Mouse (Mus musculus): ENCODE measurements around the gene Ntn5. TPM values are rescaled to one million over a fixed set of nuclear protein-coding genes. Genes with fewer than 3 reads are reported as not detected.

Gene Ntn5
- polyA plus RNA-seq, 1 experiment from 2014 or later, result 0.80 TPM

Other genes with a start within 250 kb of the Ntn5 start
- gene Gys1, start 249.2 kb upstream of the Ntn5 start, polyA plus RNA-seq (2014; fragmentation: Nextera tagmentation; extraction: Ambion mirVana), result 36.0 and 36.2 TPM in 2 replicates
- gene Ruvbl2, start 245.9 kb upstream of the Ntn5 start, polyA plus RNA-seq (2014; fragmentation: Nextera tagmentation; extraction: Ambion mirVana), result 164 and 174 TPM in 2 replicates
- 4,654 and 4,671 TPM in 2 replicates for gene Ftl1, start 224.1 kb upstream of the Ntn5 start, polyA plus RNA-seq (2014; fragmentation: Nextera tagmentation; extraction: Ambion mirVana)
- gene Bax, start 217.1 kb upstream of the Ntn5 start, polyA plus RNA-seq (2014; fragmentation: Nextera tagmentation; extraction: Ambion mirVana), result 134 and 139 TPM in 2 replicates
- 1.8 and 2.3 TPM in 2 replicates for gene Tulp2, start 202.1 kb upstream of the Ntn5 start, polyA plus RNA-seq (2014; fragmentation: Nextera tagmentation; extraction: Ambion mirVana)
- gene Gm45808, start 197.2 kb upstream of the Ntn5 start, polyA plus RNA-seq (2014; fragmentation: Nextera tagmentation; extraction: Ambion mirVana), result not detected in 2 replicates
- 2.9 and 3.5 TPM in 2 replicates for gene Dhdh, start 195.2 kb upstream of the Ntn5 start, polyA plus RNA-seq (2014; fragmentation: Nextera tagmentation; extraction: Ambion mirVana)
- gene Nucb1, start 173.6 kb upstream of the Ntn5 start, polyA plus RNA-seq (2014; fragmentation: Nextera tagmentation; extraction: Ambion mirVana), result 192 and 204 TPM in 2 replicates
- 14.7 and 15.0 TPM in 2 replicates for gene Ppp1r15a, start 157.8 kb upstream of the Ntn5 start, polyA plus RNA-seq (2014; fragmentation: Nextera tagmentation; extraction: Ambion mirVana)
- gene Plekha4, start 157.7 kb upstream of the Ntn5 start, polyA plus RNA-seq (2014; fragmentation: Nextera tagmentation; extraction: Ambion mirVana), result 0.97 and 1.5 TPM in 2 replicates
- 2.3 and 2.5 TPM in 2 replicates for gene Hsd17b14, start 129.1 kb upstream of the Ntn5 start, polyA plus RNA-seq (2014; fragmentation: Nextera tagmentation; extraction: Ambion mirVana)
- 56.7 and 60.1 TPM in 2 replicates for gene Bcat2, start 113.9 kb upstream of the Ntn5 start, polyA plus RNA-seq (2014; fragmentation: Nextera tagmentation; extraction: Ambion mirVana)
- 0.19 and 0.58 TPM in 2 replicates for gene Fgf21, start 68.5 kb upstream of the Ntn5 start, polyA plus RNA-seq (2014; fragmentation: Nextera tagmentation; extraction: Ambion mirVana)
- gene Fut1, start 66.7 kb upstream of the Ntn5 start, polyA plus RNA-seq (2014; fragmentation: Nextera tagmentation; extraction: Ambion mirVana), result 0.65 and 0.70 TPM in 2 replicates
- 0.13 and 0.27 TPM in 2 replicates for gene Izumo1, start 62.2 kb upstream of the Ntn5 start, polyA plus RNA-seq (2014; fragmentation: Nextera tagmentation; extraction: Ambion mirVana)
- gene Rasip1, start 56.5 kb upstream of the Ntn5 start, polyA plus RNA-seq (2014; fragmentation: Nextera tagmentation; extraction: Ambion mirVana), result 7.7 and 9.1 TPM in 2 replicates
- gene Mamstr, start 44.0 kb upstream of the Ntn5 start, polyA plus RNA-seq (2014; fragmentation: Nextera tagmentation; extraction: Ambion mirVana), result 5.1 and 6.8 TPM in 2 replicates
- 7.9 and 8.3 TPM in 2 replicates for gene Fut2, start 17.6 kb upstream of the Ntn5 start, polyA plus RNA-seq (2014; fragmentation: Nextera tagmentation; extraction: Ambion mirVana)
- 4.8 and 6.0 TPM in 2 replicates for gene Sec1, start 10.4 kb downstream of the Ntn5 start, polyA plus RNA-seq (2014; fragmentation: Nextera tagmentation; extraction: Ambion mirVana)
- 7.3 and 8.2 TPM in 2 replicates for gene Car11, start 15.8 kb downstream of the Ntn5 start, polyA plus RNA-seq (2014; fragmentation: Nextera tagmentation; extraction: Ambion mirVana)
- 3.7 and 4.0 TPM in 2 replicates for gene Dbp, start 21.1 kb downstream of the Ntn5 start, polyA plus RNA-seq (2014; fragmentation: Nextera tagmentation; extraction: Ambion mirVana)
- gene Rpl18, start 31.4 kb downstream of the Ntn5 start, polyA plus RNA-seq (2014; fragmentation: Nextera tagmentation; extraction: Ambion mirVana), result 1,434 and 1,450 TPM in 2 replicates
- gene Sphk2, start 34.0 kb downstream of the Ntn5 start, polyA plus RNA-seq (2014; fragmentation: Nextera tagmentation; extraction: Ambion mirVana), result 27.3 and 28.1 TPM in 2 replicates
- 4.1 and 5.8 TPM in 2 replicates for gene Fam83e, start 37.2 kb downstream of the Ntn5 start, polyA plus RNA-seq (2014; fragmentation: Nextera tagmentation; extraction: Ambion mirVana)
- 0.45 TPM in 1 of 2 replicates, not detected in the other for gene Spaca4, start 41.8 kb downstream of the Ntn5 start, polyA plus RNA-seq (2014; fragmentation: Nextera tagmentation; extraction: Ambion mirVana)
- 1.5 and 1.9 TPM in 2 replicates for gene Lmtk3, start 99.7 kb downstream of the Ntn5 start, polyA plus RNA-seq (2014; fragmentation: Nextera tagmentation; extraction: Ambion mirVana)
- gene Sult2b1, start 100.6 kb downstream of the Ntn5 start, polyA plus RNA-seq (2014; fragmentation: Nextera tagmentation; extraction: Ambion mirVana), result 1.2 and 2.3 TPM in 2 replicates
- gene Cyth2, start 130.6 kb downstream of the Ntn5 start, polyA plus RNA-seq (2014; fragmentation: Nextera tagmentation; extraction: Ambion mirVana), result 91.9 and 95.5 TPM in 2 replicates
- gene Kcnj14, start 140.8 kb downstream of the Ntn5 start, polyA plus RNA-seq (2014; fragmentation: Nextera tagmentation; extraction: Ambion mirVana), result 1.2 and 1.5 TPM in 2 replicates
- gene Grwd1, start 146.9 kb downstream of the Ntn5 start, polyA plus RNA-seq (2014; fragmentation: Nextera tagmentation; extraction: Ambion mirVana), result 86.9 and 95.1 TPM in 2 replicates
- gene Kdelr1, start 188.8 kb downstream of the Ntn5 start, polyA plus RNA-seq (2014; fragmentation: Nextera tagmentation; extraction: Ambion mirVana), result 120 and 124 TPM in 2 replicates
- gene Grin2d, start 194.4 kb downstream of the Ntn5 start, polyA plus RNA-seq (2014; fragmentation: Nextera tagmentation; extraction: Ambion mirVana), result 0.24 and 0.37 TPM in 2 replicates
- 0.99 and 1.0 TPM in 2 replicates for gene Syngr4, start 212.7 kb downstream of the Ntn5 start, polyA plus RNA-seq (2014; fragmentation: Nextera tagmentation; extraction: Ambion mirVana)
- 3.9 and 4.3 TPM in 2 replicates for gene Tmem143, start 212.9 kb downstream of the Ntn5 start, polyA plus RNA-seq (2014; fragmentation: Nextera tagmentation; extraction: Ambion mirVana)
- gene Emp3, start 237.4 kb downstream of the Ntn5 start, polyA plus RNA-seq (2014; fragmentation: Nextera tagmentation; extraction: Ambion mirVana), result 204 and 220 TPM in 2 replicates
- 3.5 and 4.3 TPM in 2 replicates for gene Ccdc114, start 240.1 kb downstream of the Ntn5 start, polyA plus RNA-seq (2014; fragmentation: Nextera tagmentation; extraction: Ambion mirVana)